Mouse (Mus musculus) natural killer cell, adult 2 months (primary cell): Measurements from ENCODE around the gene Ston1.

Experiments used
- DNase-seq, 2 experiments: peaks; one replicate each; pipeline ENCODE4 v3.0.0; 2022; ENCODE audit warnings: low spot score in 2 of 2

Gene Ston1

DNA sequence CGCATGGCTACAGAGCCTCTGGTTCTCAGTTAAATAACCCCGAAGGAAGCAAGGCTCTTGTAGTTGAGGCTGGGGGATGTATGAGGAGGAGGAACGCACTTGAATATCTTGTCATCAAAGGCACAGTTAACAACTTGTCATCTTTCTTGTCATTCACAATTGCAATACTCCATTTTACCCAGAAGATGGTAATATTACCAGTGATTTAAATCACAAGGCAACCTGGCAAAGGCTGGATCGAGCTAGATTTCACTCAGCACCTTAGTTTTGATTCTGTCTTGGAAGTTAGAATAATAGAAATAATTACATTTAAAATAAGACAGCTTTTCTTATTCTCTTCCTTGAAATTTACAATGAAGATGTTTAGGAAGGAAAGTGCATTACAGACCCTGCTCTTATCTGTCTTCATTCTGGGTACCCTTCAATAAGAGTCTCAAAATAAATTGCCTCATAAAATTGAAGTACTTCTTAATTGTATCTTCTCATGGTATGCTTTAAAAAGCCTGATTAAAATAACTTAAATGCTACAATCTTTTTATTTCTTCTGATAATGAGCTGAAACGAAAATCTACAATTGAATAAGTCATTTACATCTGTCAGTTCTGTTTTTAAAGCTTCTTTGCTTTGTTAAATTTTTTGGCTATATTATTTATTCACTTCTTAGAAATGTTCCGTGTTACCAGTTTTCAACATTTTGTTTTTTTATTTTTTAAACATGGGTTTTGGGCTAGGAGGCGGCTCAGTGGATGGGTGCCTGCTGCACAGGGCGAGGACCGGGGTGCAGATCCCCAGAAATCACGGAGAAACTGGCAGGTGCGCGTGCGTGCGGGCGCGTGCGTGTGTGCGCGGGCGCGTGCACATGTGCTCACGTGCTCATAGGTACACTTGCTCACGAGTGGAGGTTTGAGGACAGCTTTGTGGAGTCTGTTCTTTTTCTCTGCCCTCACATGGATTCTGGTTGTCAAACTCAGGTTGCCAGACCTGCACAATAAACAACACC is 78.1 kb downstream of the Ston1 start:
- DNase-seq, result no peak

GRCm38 (mm10) chr17:88688226-88688625 is 90.7 kb downstream of the Ston1 start:
- no peak for DNase-seq

- DNase-seq, result no peak
These were observed 99.3 kb downstream of the Ston1 start for GRCm38 (mm10) chr17:88696656-88697333.

- DNase-seq, result peak; percentile 40 to 59
These were observed 103.4 kb downstream of the Ston1 start for GRCm38 (mm10) chr17:88700901-88701300.

DNA sequence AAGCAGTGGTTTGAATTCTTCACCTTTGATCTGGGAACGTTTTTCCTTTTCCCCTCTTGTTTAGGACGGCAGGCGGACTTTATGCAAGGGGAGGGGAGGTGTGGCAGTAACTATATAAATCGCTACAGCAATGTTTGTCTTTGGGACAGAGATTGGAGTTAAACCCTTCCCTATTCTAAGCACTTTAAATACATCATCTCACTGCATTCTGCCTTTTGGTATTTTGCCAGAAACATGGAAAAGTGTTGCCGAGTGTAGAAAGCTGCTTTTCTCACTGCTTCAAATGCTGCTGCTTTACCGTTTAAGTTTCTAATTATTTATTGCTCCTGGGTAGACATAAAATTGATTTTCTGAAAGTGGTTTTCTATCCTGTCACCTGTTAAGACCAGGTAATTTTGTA is 104.9 kb downstream of the Ston1 start:
- DNase-seq, result no peak

DNA sequence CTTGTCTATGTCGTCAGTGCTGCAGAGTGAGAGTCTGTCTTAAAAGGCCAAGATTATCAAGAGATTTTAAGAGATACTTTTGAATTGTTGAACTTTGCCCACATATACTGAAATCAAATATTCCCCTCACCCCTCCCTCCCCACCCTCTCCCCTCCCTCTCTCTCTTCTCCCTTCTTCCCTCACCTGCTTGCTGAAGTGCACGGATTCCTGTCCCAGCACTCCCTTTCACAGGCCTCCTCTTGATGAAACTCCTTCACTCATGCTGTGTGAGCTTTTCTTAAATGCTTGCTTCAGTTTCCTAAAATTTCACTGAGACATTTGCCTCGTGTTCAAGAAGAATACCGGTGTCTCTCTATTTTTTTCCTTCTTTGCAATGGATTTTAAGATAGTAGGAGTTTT is 105.6 kb downstream of the Ston1 start:
- no peak for DNase-seq

DNA sequence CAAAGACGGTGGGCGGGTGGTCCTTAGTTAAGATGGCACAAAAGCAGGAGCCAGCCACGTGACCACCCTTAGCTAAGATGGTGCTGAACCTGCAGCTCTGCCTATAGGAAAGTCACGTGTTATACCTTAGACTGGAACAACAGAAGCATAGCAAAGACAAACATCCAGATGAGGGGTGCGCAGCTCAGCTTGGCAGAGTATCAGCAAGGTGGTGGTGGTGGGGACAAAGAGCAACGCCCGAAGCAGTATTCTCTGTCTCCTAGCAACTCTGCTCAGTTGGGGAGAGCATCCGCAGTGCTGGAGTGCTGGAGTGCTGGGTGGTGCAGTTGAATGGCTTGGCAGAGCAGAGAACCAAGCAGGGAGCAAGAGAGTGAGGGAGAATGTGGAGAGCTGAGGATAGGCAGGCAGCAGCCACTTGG is 108.8 kb downstream of the Ston1 start:
- DNase-seq, result no peak
